Mouse (Mus musculus) embryonic facial prominence, embryonic 12.5 days (tissue): ENCODE measurements at regions not wholly inside any gene's neighbourhood (a gene's known extent, or its start where the extent isn't known, plus 50 kb on each side); places are given as distances from the start of the nearest gene placed in this dataset.
A peak's percentile ranks its signal among the peaks of the same experiment; 100 is the strongest.

Experiments
- ATAC-seq: fragments of 200-750 bp; cut with Nextera tagmentation; 2 replicates; pipeline ENCODE4 v1.8.0; 2017; ENCODE audit not compliant: insufficient number of reproducible peaks, insufficient read depth, low FRiP score, low TSS enrichment
- H3K27ac ChIP-seq: fragments of 300-500 bp; sonication (generic); 2 replicates; pipeline ENCODE4 v1.5.1; 2016; ENCODE audit warnings: mild to moderate bottlenecking
- H3K27me3 ChIP-seq: fragments of 300-500 bp; sonication (generic); 2 replicates; pipeline ENCODE4 v1.6.1; 2016; ENCODE audit warnings: mild to moderate bottlenecking, moderate library complexity
- H3K36me3 ChIP-seq: fragments of 300-500 bp; sonication (generic); 2 replicates; pipeline ENCODE4 v1.6.1; 2016; ENCODE audit warnings: mild to moderate bottlenecking
- H3K4me1 ChIP-seq: fragments of 300-500 bp; sonication (generic); 2 replicates; pipeline ENCODE4 v1.6.1; 2016
- H3K4me2 ChIP-seq: fragments of 300-500 bp; sonication (generic); replicated peaks from 2 replicates; pipeline ENCODE4 v1.6.1; 2016; ENCODE audit warnings: mild to moderate bottlenecking, moderate library complexity
- H3K4me3 ChIP-seq: fragments of 300-500 bp; sonication (generic); 2 replicates; pipeline ENCODE4 v1.5.1; 2016; ENCODE audit warnings: mild to moderate bottlenecking
- H3K9ac ChIP-seq: fragments of 300-500 bp; sonication (generic); 2 replicates; pipeline ENCODE4 v1.6.1; 2016; ENCODE audit warnings: mild to moderate bottlenecking, moderate library complexity
- H3K9me3 ChIP-seq: fragments of 300-500 bp; sonication (generic); 2 replicates; pipeline ENCODE4 v1.6.1; 2016; ENCODE audit warnings: mild to moderate bottlenecking, moderate library complexity
- WGBS: fragments of 180-500 bp; shearing (Covaris S2); methylation state at CpG from one replicate; pipeline ENCODE4 v1.1.7; 2016; 5-methylcytosine and 5-hydroxymethylcytosine counted together

- no peak overlapping the region for H3K4me2 ChIP-seq
- no peak overlapping the region for H3K27ac ChIP-seq
- peaks cover 4% of the 10 kb centered on the region for H3K4me1 ChIP-seq
- ATAC-seq, result no peak
- 67% methylated on average over 5 of the region's 5 CpGs for WGBS
- H3K27me3 ChIP-seq, result no peaks in the 10 kb centered on the region
- no peaks in the 10 kb centered on the region for H3K36me3 ChIP-seq
- H3K4me3 ChIP-seq, result no peak overlapping the region
- H3K9ac ChIP-seq, result no peak overlapping the region
- H3K9me3 ChIP-seq, result no peaks in the 10 kb centered on the region
These were observed 367.7 kb downstream of the Vrk1 start for GRCm38 (mm10) chr12:106377761-106378160.

GRCm38 (mm10) chr12:106378303-106379075 is 368.5 kb downstream of the Vrk1 start:
- 22% methylated on average over 19 of the region's 19 CpGs for WGBS
- H3K9ac ChIP-seq, result peak overlapping the region; percentile 24; the same call in 1 of the 2 replicates
- H3K4me3 ChIP-seq, result peak overlapping the region; percentile 32
- ATAC-seq, result no peak
- H3K27me3 ChIP-seq, result no peaks in the 10 kb centered on the region
- no peak overlapping the region for H3K27ac ChIP-seq
- H3K4me2 ChIP-seq, result peak overlapping the region; percentile 60
- H3K9me3 ChIP-seq, result no peaks in the 10 kb centered on the region
- peaks cover 4% of the 10 kb centered on the region for H3K4me1 ChIP-seq
- no peaks in the 10 kb centered on the region for H3K36me3 ChIP-seq

- ATAC-seq, result no peak
- H3K4me2 ChIP-seq, result peak overlapping the region; percentile 60
- H3K27me3 ChIP-seq, result no peaks in the 10 kb centered on the region
- peaks cover 4% of the 10 kb centered on the region for H3K4me1 ChIP-seq
- H3K36me3 ChIP-seq, result no peaks in the 10 kb centered on the region
- peak overlapping the region; percentile 32 for H3K4me3 ChIP-seq
- H3K9ac ChIP-seq, result peak overlapping the region; percentile 24; the same call in 1 of the 2 replicates
- H3K27ac ChIP-seq, result no peak overlapping the region
- WGBS, result 3% methylated on average over 14 of the region's 14 CpGs
- H3K9me3 ChIP-seq, result no peaks in the 10 kb centered on the region
These were observed 369.1 kb downstream of the Vrk1 start for GRCm38 (mm10) chr12:106379151-106379594.

GRCm38 (mm10) chr12:106379779-106380178 is 369.8 kb downstream of the Vrk1 start:
- 48% methylated on average over 14 of the region's 14 CpGs for WGBS
- Histone ChIP-seq H3K4me3 (no peak overlapping the region), H3K27ac (no peak overlapping the region), H3K27me3 (no peaks in the 10 kb centered on the region), H3K4me1 (peaks cover 4% of the 10 kb centered on the region), H3K4me2 (no peak overlapping the region), H3K9me3 (no peaks in the 10 kb centered on the region), H3K9ac (no peak overlapping the region), H3K36me3 (no peaks in the 10 kb centered on the region)
- ATAC-seq, result no peak

GRCm38 (mm10) chr12:106381821-106382220 is 371.8 kb downstream of the Vrk1 start:
- H3K9ac ChIP-seq, result no peak overlapping the region
- no peaks in the 10 kb centered on the region for H3K9me3 ChIP-seq
- no peak overlapping the region for H3K4me2 ChIP-seq
- no peak overlapping the region for H3K4me3 ChIP-seq
- H3K36me3 ChIP-seq, result no peaks in the 10 kb centered on the region
- peaks cover 4% of the 10 kb centered on the region for H3K4me1 ChIP-seq
- ATAC-seq, result no peak
- no peaks in the 10 kb centered on the region for H3K27me3 ChIP-seq
- 76% methylated on average over 15 of the region's 15 CpGs for WGBS
- no peak overlapping the region for H3K27ac ChIP-seq

GRCm38 (mm10) chr12:106389214-106389613 is 379.2 kb downstream of the Vrk1 start:
- H3K9me3 ChIP-seq, result no peaks in the 10 kb centered on the region
- H3K4me2 ChIP-seq, result no peak overlapping the region
- H3K27ac ChIP-seq, result no peak overlapping the region
- H3K4me1 ChIP-seq, result no peaks in the 10 kb centered on the region
- no peak for ATAC-seq
- no peaks in the 10 kb centered on the region for H3K36me3 ChIP-seq
- 89% methylated on average over 11 of the region's 11 CpGs for WGBS
- no peak overlapping the region for H3K4me3 ChIP-seq
- H3K9ac ChIP-seq, result no peak overlapping the region
- no peaks in the 10 kb centered on the region for H3K27me3 ChIP-seq

GRCm38 (mm10) chr12:106392316-106392715 is 382.3 kb downstream of the Vrk1 start:
- Histone ChIP-seq H3K4me1 (no peaks in the 10 kb centered on the region), H3K4me3 (no peak overlapping the region), H3K36me3 (no peaks in the 10 kb centered on the region), H3K4me2 (no peak overlapping the region), H3K27ac (no peak overlapping the region), H3K27me3 (no peaks in the 10 kb centered on the region), H3K9me3 (no peaks in the 10 kb centered on the region), H3K9ac (no peak overlapping the region)
- 73% methylated on average over 2 of the region's 2 CpGs for WGBS
- no peak for ATAC-seq

- Histone ChIP-seq H3K4me3 (no peak overlapping the region), H3K9ac (no peak overlapping the region), H3K4me2 (no peak overlapping the region), H3K4me1 (no peaks in the 10 kb centered on the region), H3K27ac (no peak overlapping the region), H3K27me3 (no peaks in the 10 kb centered on the region), H3K36me3 (no peaks in the 10 kb centered on the region), H3K9me3 (no peaks in the 10 kb centered on the region)
- WGBS, result 86% methylated on average over 17 of the region's 17 CpGs
- no peak for ATAC-seq
These were observed 389.1 kb downstream of the Vrk1 start for GRCm38 (mm10) chr12:106399085-106399484.

GRCm38 (mm10) chr12:106411075-106411474 is 401.0 kb downstream of the Vrk1 start:
- no peak overlapping the region for H3K9ac ChIP-seq
- no peak overlapping the region for H3K27ac ChIP-seq
- WGBS, result 81% methylated on average over 7 of the region's 7 CpGs
- H3K4me3 ChIP-seq, result no peak overlapping the region
- no peak for ATAC-seq
- no peak overlapping the region for H3K4me2 ChIP-seq
- no peaks in the 10 kb centered on the region for H3K4me1 ChIP-seq
- no peaks in the 10 kb centered on the region for H3K9me3 ChIP-seq
- H3K27me3 ChIP-seq, result no peaks in the 10 kb centered on the region
- H3K36me3 ChIP-seq, result no peaks in the 10 kb centered on the region

GRCm38 (mm10) chr12:106426631-106427030 is 416.6 kb downstream of the Vrk1 start:
- no peaks in the 10 kb centered on the region for H3K36me3 ChIP-seq
- H3K9ac ChIP-seq, result no peak overlapping the region
- no peak for ATAC-seq
- H3K4me1 ChIP-seq, result no peaks in the 10 kb centered on the region
- no peaks in the 10 kb centered on the region for H3K9me3 ChIP-seq
- H3K27me3 ChIP-seq, result no peaks in the 10 kb centered on the region
- no peak overlapping the region for H3K27ac ChIP-seq
- H3K4me3 ChIP-seq, result no peak overlapping the region
- H3K4me2 ChIP-seq, result no peak overlapping the region
- 75% methylated on average over 4 of the region's 4 CpGs for WGBS

GRCm38 (mm10) chr12:106429991-106430390 is 420.0 kb downstream of the Vrk1 start:
- Histone ChIP-seq H3K4me3 (no peak overlapping the region), H3K27ac (no peak overlapping the region), H3K27me3 (no peaks in the 10 kb centered on the region), H3K9ac (no peak overlapping the region), H3K4me1 (no peaks in the 10 kb centered on the region), H3K4me2 (no peak overlapping the region), H3K9me3 (no peaks in the 10 kb centered on the region), H3K36me3 (no peaks in the 10 kb centered on the region)
- 64% methylated on average over 7 of the region's 7 CpGs for WGBS
- ATAC-seq, result no peak

GRCm38 (mm10) chr12:106445151-106445550 is 435.1 kb downstream of the Vrk1 start:
- no peak for ATAC-seq
- Histone ChIP-seq H3K9ac (no peak overlapping the region), H3K27ac (no peak overlapping the region), H3K27me3 (no peaks in the 10 kb centered on the region), H3K9me3 (no peaks in the 10 kb centered on the region), H3K36me3 (no peaks in the 10 kb centered on the region), H3K4me2 (no peak overlapping the region), H3K4me3 (no peak overlapping the region), H3K4me1 (no peaks in the 10 kb centered on the region)
- 40% methylated on average over 7 of the region's 7 CpGs for WGBS
